Mouse (Mus musculus): ENCODE results near the gene Rnf111. TPM values are rescaled to one million over a fixed set of nuclear protein-coding genes. Genes with fewer than 3 reads are reported as not detected.

The Rnf111 gene
- polyA plus RNA-seq, 1 experiment from 2014 or later, result 46.2 TPM

- Histone ChIP-seq H3K9me3 (ENCODE audit: control insufficient read depth, low read length) (no peaks in the 10 kb centered on the region), H3K4me2 (ENCODE audit: low read depth) (no peak overlapping the region), H3K4me3 (ENCODE audit: low read depth, low read length) (no peak overlapping the region), H3K4me1 (ENCODE audit: control insufficient read depth, insufficient read depth, low read length) (peaks cover 6% of the 10 kb centered on the region; the same call in 1 of the 2 replicates), H3K36me3 (ENCODE audit: control insufficient read depth, insufficient read depth, low read length) (no peaks in the 10 kb centered on the region), H3K27ac (ENCODE audit: low read depth, low read length) (no peak overlapping the region), H3K27me3 (ENCODE audit: control insufficient read depth, insufficient read depth, low read length) (no peaks in the 10 kb centered on the region), H3K9ac (ENCODE audit: low read length) (no peak overlapping the region)
- ATAC-seq (ENCODE audit: insufficient read depth, low FRiP score, low TSS enrichment), result no peak
- DNase-seq (ENCODE audit: low spot score), result no peak
- WGBS, result 81% methylated on average over 8 of the region's 8 CpGs
Observed at GRCm38 (mm10) chr9:70506787-70507186, 3.3 kb upstream of the Rnf111 start.

GRCm38 (mm10) chr9:70506186-70506585, 2.7 kb upstream of the Rnf111 start:
- Histone ChIP-seq H3K9ac (ENCODE audit: low read length) (no peak overlapping the region), H3K27me3 (ENCODE audit: control insufficient read depth, insufficient read depth, low read length) (no peaks in the 10 kb centered on the region), H3K4me1 (ENCODE audit: control insufficient read depth, insufficient read depth, low read length) (peaks cover 6% of the 10 kb centered on the region; the same call in 1 of the 2 replicates), H3K4me3 (ENCODE audit: low read depth, low read length) (no peak overlapping the region), H3K27ac (ENCODE audit: low read depth, low read length) (no peak overlapping the region), H3K36me3 (ENCODE audit: control insufficient read depth, insufficient read depth, low read length) (no peaks in the 10 kb centered on the region), H3K9me3 (ENCODE audit: control insufficient read depth, low read length) (no peaks in the 10 kb centered on the region), H3K4me2 (ENCODE audit: low read depth) (no peak overlapping the region)
- ATAC-seq (ENCODE audit: insufficient read depth, low FRiP score, low TSS enrichment) (no peak), DNase-seq (ENCODE audit: low spot score) (no peak)
- WGBS, result 78% methylated on average over 2 of the region's 2 CpGs

DNA sequence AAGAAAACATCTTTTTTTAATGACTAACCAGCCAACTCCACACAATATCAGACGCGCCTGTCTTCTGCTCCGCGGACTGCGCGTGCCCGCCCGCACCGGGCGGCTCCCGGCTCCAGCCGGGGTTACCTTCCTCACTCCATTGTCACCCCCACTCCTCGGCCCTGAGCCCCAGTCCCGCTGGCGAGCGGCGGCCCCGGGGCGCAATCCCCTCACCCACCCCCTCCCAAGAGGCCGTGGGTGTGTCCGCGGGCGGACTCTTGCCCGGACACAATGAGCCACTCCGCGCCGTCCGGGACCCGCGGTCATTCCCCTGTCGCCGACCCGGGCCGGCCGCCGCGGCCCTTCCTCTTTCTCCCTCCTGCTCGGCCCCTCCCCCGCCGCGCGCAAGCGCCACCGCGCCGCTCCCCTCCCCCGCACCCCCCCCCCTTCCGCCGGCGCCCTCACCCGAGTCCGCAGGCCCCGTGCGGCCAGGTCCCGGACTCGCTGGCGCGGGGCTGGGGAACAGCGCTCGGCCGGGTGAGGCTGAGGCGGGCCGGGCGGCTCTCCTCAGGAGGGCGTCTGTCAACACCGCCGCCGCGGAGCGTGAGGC, 416 bp downstream of the Rnf111 start:
- H3K4me3 ChIP-seq (ENCODE audit: low read depth, low read length), result peak overlapping the region; percentile 81

GRCm38 (mm10) chr9:70502284-70503014, 1.1 kb downstream of the Rnf111 start:
- Histone ChIP-seq H3K27me3 (ENCODE audit: control insufficient read depth, insufficient read depth, low read length) (no peaks in the 10 kb centered on the region), H3K9me3 (ENCODE audit: control insufficient read depth, low read length) (no peaks in the 10 kb centered on the region), H3K4me3 (ENCODE audit: low read depth, low read length) (peak overlapping the region; percentile 81), H3K4me2 (ENCODE audit: low read depth) (peak overlapping the region; percentile 57), H3K9ac (ENCODE audit: low read length) (peak overlapping the region; percentile 93), H3K36me3 (ENCODE audit: control insufficient read depth, insufficient read depth, low read length) (no peaks in the 10 kb centered on the region), H3K4me1 (ENCODE audit: control insufficient read depth, insufficient read depth, low read length) (peaks cover 6% of the 10 kb centered on the region; the same call in 1 of the 2 replicates), H3K27ac (ENCODE audit: low read depth, low read length) (peak overlapping the region; percentile 98)
- ATAC-seq (ENCODE audit: insufficient read depth, low FRiP score, low TSS enrichment) (no peak), DNase-seq (ENCODE audit: low spot score) (no peak)
- WGBS, result 41% methylated on average over 10 of the region's 10 CpGs

More for the DNA sequence above, 416 bp downstream of the Rnf111 start:
- peak overlapping the region; percentile 57 for H3K4me2 ChIP-seq (ENCODE audit: low read depth)
- H3K9ac ChIP-seq (ENCODE audit: low read length), result peak overlapping the region; percentile 93
- peak; percentile 92 for ATAC-seq (ENCODE audit: insufficient read depth, low FRiP score, low TSS enrichment)
- peak overlapping the region; percentile 98 for H3K27ac ChIP-seq (ENCODE audit: low read depth, low read length)
- no peak for DNase-seq (ENCODE audit: low spot score)
- H3K27me3 ChIP-seq (ENCODE audit: control insufficient read depth, insufficient read depth, low read length), result no peaks in the 10 kb centered on the region
- H3K36me3 ChIP-seq (ENCODE audit: control insufficient read depth, insufficient read depth, low read length), result no peaks in the 10 kb centered on the region
- no peaks in the 10 kb centered on the region for H3K9me3 ChIP-seq (ENCODE audit: control insufficient read depth, low read length)
- under 1% methylated on average over 37 of the region's 70 CpGs for WGBS
- H3K4me1 ChIP-seq (ENCODE audit: control insufficient read depth, insufficient read depth, low read length), result peaks cover 6% of the 10 kb centered on the region; the same call in 1 of the 2 replicates

DNA sequence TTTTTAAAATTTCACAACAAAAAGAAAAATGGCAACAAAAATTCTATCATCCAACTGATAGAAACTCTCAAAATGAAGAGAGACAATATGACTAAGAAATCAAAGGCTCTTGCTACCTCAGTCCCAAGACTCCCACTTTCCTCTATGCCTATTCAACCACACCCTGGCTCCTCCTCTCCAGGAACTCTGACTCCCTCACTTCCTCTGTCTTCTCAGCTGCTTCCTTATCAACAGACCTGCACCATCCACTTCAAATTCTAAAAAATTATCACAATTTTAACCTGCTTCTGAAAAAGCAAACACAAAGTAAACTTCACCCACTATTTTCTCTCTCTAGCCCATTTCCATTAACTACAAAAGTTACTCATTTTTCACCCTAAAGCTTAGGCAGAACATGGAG, 6.5 kb downstream of the Rnf111 start:
- H3K4me1 ChIP-seq (ENCODE audit: control insufficient read depth, insufficient read depth, low read length), result no peaks in the 10 kb centered on the region
- ATAC-seq (ENCODE audit: insufficient read depth, low FRiP score, low TSS enrichment), result no peak
- no peak overlapping the region for H3K27ac ChIP-seq (ENCODE audit: low read depth, low read length)

GRCm38 (mm10) chr9:70493038-70493437, 10.5 kb downstream of the Rnf111 start:
- no peaks in the 10 kb centered on the region for H3K27me3 ChIP-seq (ENCODE audit: control insufficient read depth, insufficient read depth, low read length)
- 89% methylated on average over 2 of the region's 2 CpGs for WGBS
- H3K4me3 ChIP-seq (ENCODE audit: low read depth, low read length), result no peak overlapping the region
- no peak overlapping the region for H3K9ac ChIP-seq (ENCODE audit: low read length)
- ATAC-seq (ENCODE audit: insufficient read depth, low FRiP score, low TSS enrichment) (no peak), DNase-seq (ENCODE audit: low spot score) (no peak)
- no peak overlapping the region for H3K27ac ChIP-seq (ENCODE audit: low read depth, low read length)
- H3K4me1 ChIP-seq (ENCODE audit: control insufficient read depth, insufficient read depth, low read length), result no peaks in the 10 kb centered on the region
- no peak overlapping the region for H3K4me2 ChIP-seq (ENCODE audit: low read depth)
- H3K36me3 ChIP-seq (ENCODE audit: control insufficient read depth, insufficient read depth, low read length), result no peaks in the 10 kb centered on the region
- no peaks in the 10 kb centered on the region for H3K9me3 ChIP-seq (ENCODE audit: control insufficient read depth, low read length)

More for the DNA sequence above, 6.5 kb downstream of the Rnf111 start:
- no peak overlapping the region for H3K9ac ChIP-seq (ENCODE audit: low read length)
- H3K9me3 ChIP-seq (ENCODE audit: control insufficient read depth, low read length), result no peaks in the 10 kb centered on the region
- no peaks in the 10 kb centered on the region for H3K36me3 ChIP-seq (ENCODE audit: control insufficient read depth, insufficient read depth, low read length)
- H3K4me3 ChIP-seq (ENCODE audit: low read depth, low read length), result no peak overlapping the region
- DNase-seq (ENCODE audit: low spot score), result no peak
- H3K4me2 ChIP-seq (ENCODE audit: low read depth), result no peak overlapping the region
- H3K27me3 ChIP-seq (ENCODE audit: control insufficient read depth, insufficient read depth, low read length), result no peaks in the 10 kb centered on the region

DNA sequence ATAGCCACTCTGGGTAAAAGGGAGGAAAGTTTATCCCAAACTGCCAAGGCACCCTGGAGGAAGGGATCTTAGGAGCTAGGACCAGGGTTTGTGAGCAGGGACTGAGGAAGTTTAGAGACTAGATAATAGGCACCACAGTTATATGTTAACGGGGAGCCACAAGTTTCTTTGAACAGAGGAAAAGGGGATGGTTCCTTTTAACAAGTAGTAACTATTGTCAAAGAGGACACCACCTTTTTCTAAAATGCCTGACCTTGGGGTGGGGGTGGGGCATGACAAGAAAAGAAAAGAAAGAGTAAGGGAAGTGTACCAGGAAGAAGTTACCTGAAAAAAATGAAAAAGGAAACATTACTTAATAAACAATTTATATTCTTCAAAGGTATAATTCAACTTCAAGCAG, 12.3 kb downstream of the Rnf111 start:
- Histone ChIP-seq H3K9me3 (ENCODE audit: control insufficient read depth, low read length) (no peaks in the 10 kb centered on the region), H3K9ac (ENCODE audit: low read length) (no peak overlapping the region), H3K4me1 (ENCODE audit: control insufficient read depth, insufficient read depth, low read length) (no peaks in the 10 kb centered on the region), H3K36me3 (ENCODE audit: control insufficient read depth, insufficient read depth, low read length) (no peaks in the 10 kb centered on the region), H3K4me3 (ENCODE audit: low read depth, low read length) (no peak overlapping the region), H3K4me2 (ENCODE audit: low read depth) (no peak overlapping the region), H3K27ac (ENCODE audit: low read depth, low read length) (no peak overlapping the region), H3K27me3 (ENCODE audit: control insufficient read depth, insufficient read depth, low read length) (no peaks in the 10 kb centered on the region)
- no peak for ATAC-seq (ENCODE audit: insufficient read depth, low FRiP score, low TSS enrichment)
- no peak for DNase-seq (ENCODE audit: low spot score)
- WGBS, result 73% methylated on average over 1 of the region's 1 CpGs

DNA sequence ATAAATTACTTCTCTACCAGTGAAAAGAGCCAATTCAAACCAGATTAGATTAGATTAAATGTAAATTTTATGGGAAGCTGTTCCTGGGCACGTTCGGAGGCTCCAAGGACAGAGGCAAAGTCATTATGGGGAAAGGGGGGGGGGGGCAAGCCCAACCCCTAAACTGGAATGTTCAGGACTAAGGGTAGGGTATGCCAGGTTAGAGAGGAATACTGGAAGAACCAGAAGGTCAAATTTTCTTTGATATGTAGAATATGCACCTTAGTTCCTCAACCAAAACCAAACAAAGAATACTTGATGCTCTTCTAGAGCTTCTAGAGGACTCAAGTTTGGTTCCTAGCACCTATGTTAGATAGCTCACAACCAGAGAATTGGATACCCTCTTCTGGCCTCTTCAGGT, 16.1 kb downstream of the Rnf111 start:
- no peak overlapping the region for H3K4me3 ChIP-seq (ENCODE audit: low read depth, low read length)
- no peaks in the 10 kb centered on the region for H3K36me3 ChIP-seq (ENCODE audit: control insufficient read depth, insufficient read depth, low read length)
- no peaks in the 10 kb centered on the region for H3K9me3 ChIP-seq (ENCODE audit: control insufficient read depth, low read length)
- no peak overlapping the region for H3K27ac ChIP-seq (ENCODE audit: low read depth, low read length)
- no peak overlapping the region for H3K4me2 ChIP-seq (ENCODE audit: low read depth)
- ATAC-seq (ENCODE audit: insufficient read depth, low FRiP score, low TSS enrichment) (no peak), DNase-seq (ENCODE audit: low spot score) (no peak)
- 74% methylated on average over 2 of the region's 2 CpGs for WGBS
- no peaks in the 10 kb centered on the region for H3K27me3 ChIP-seq (ENCODE audit: control insufficient read depth, insufficient read depth, low read length)
- no peaks in the 10 kb centered on the region for H3K4me1 ChIP-seq (ENCODE audit: control insufficient read depth, insufficient read depth, low read length)
- no peak overlapping the region for H3K9ac ChIP-seq (ENCODE audit: low read length)

DNA sequence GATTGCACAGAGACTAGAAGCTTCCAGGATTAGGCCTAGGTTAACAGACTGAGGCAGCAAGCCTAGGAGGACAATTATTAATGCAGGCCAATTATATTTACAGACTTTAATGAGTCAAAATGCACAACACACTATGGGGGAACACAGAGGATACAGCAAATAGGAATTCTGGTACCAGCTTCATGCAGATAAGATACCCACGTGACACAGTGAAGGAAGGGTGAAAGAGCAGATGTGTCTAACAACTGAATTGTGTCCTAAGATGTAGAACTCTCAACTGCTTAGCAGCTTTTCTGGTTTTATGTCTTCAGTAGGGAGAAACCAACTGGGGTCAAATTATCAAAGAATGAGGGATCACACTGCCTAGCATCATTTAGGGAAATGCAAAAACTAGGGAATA, 17.7 kb downstream of the Rnf111 start:
- Histone ChIP-seq H3K9me3 (ENCODE audit: control insufficient read depth, low read length) (no peaks in the 10 kb centered on the region), H3K9ac (ENCODE audit: low read length) (no peak overlapping the region), H3K4me2 (ENCODE audit: low read depth) (no peak overlapping the region), H3K36me3 (ENCODE audit: control insufficient read depth, insufficient read depth, low read length) (no peaks in the 10 kb centered on the region), H3K27ac (ENCODE audit: low read depth, low read length) (no peak overlapping the region), H3K4me3 (ENCODE audit: low read depth, low read length) (no peak overlapping the region), H3K27me3 (ENCODE audit: control insufficient read depth, insufficient read depth, low read length) (no peaks in the 10 kb centered on the region), H3K4me1 (ENCODE audit: control insufficient read depth, insufficient read depth, low read length) (no peaks in the 10 kb centered on the region)
- WGBS, result 95% methylated on average over 1 of the region's 1 CpGs
- ATAC-seq (ENCODE audit: insufficient read depth, low FRiP score, low TSS enrichment) (no peak), DNase-seq (ENCODE audit: low spot score) (no peak)

Measured in neural tube, embryonic 11.5 days (tissue).